Mouse (Mus musculus) liver, embryonic 16.5 days (tissue): ENCODE data around the gene Vps26a. TPM values are rescaled to one million over a fixed set of nuclear protein-coding genes. Genes with fewer than 3 reads are reported as not detected.

Experiments used
- ATAC-seq: fragments of 200-750 bp; cut with Nextera tagmentation; 2 replicates; pipeline ENCODE4 v1.8.0; 2017; ENCODE audit warnings: low read depth, mild to moderate bottlenecking, moderate number of reproducible peaks, moderate library complexity
- H3K27ac ChIP-seq: fragments of 300-500 bp; sonication (generic); 2 replicates; pipeline ENCODE4 v1.5.1; 2014; ENCODE audit warnings: mild to moderate bottlenecking, low read length
- H3K27me3 ChIP-seq: fragments of 300-500 bp; sonication (generic); 2 replicates; pipeline ENCODE4 v1.6.1; 2014; ENCODE audit warnings: low read depth, low read length, mixed read lengths; ENCODE audit not compliant: control insufficient read depth, insufficient read depth
- H3K36me3 ChIP-seq: fragments of 300-500 bp; sonication (generic); 2 replicates; pipeline ENCODE4 v1.6.1; 2014; ENCODE audit warnings: mild to moderate bottlenecking; ENCODE audit not compliant: control insufficient read depth, insufficient read depth
- H3K4me1 ChIP-seq: fragments of 300-500 bp; sonication (generic); 2 replicates; pipeline ENCODE4 v1.6.1; 2014; ENCODE audit warnings: low read depth, low read length, mixed read lengths; ENCODE audit not compliant: control insufficient read depth
- H3K4me2 ChIP-seq: fragments of 300-500 bp; sonication (generic); 2 replicates; pipeline ENCODE4 v1.6.1; 2014; ENCODE audit warnings: low read depth, low read length, mixed read lengths
- H3K4me3 ChIP-seq: fragments of 300-500 bp; sonication (generic); 2 replicates; pipeline ENCODE4 v1.5.1; 2014; ENCODE audit warnings: low read depth, mild to moderate bottlenecking, low read length
- H3K9ac ChIP-seq: fragments of 300-500 bp; sonication (generic); 2 replicates; pipeline ENCODE4 v1.6.1; 2014; ENCODE audit warnings: low read depth, low read length
- H3K9me3 ChIP-seq: fragments of 300-500 bp; sonication (generic); replicated peaks from 2 replicates; pipeline ENCODE4 v1.6.1; 2016; ENCODE audit warnings: low read length; ENCODE audit not compliant: control insufficient read depth
- WGBS: fragments of 180-500 bp; shearing (Covaris S2); extraction: QIAGEN DNeasy Blood & Tissue Kit; methylation state at CpG from one replicate; pipeline ENCODE4 v1.1.7; 2014; ENCODE audit not compliant: insufficient replicate concordance; 5-methylcytosine and 5-hydroxymethylcytosine counted together
- polyA plus RNA-seq: library from polyadenylated mRNA; unstranded; fragments of >200 nt; fragmentation: Nextera tagmentation; extraction: Ambion mirVana; gene quantifications from 2 replicates; pipeline ENCODE4 v1.2.1, GENCODE M21; 2015

Vps26a gene
- polyA plus RNA-seq, 1 experiment from 2014 or later = 38.0 TPM

GRCm38 (mm10) chr10:62412906-62413605 is 73.5 kb downstream of the Vps26a start:
- no peaks in the 10 kb centered on the region for H3K9me3 ChIP-seq
- H3K4me1 ChIP-seq = peaks cover 9% of the 10 kb centered on the region; the same call in 1 of the 2 replicates
- peak; percentile 42 for ATAC-seq
- no peaks in the 10 kb centered on the region for H3K36me3 ChIP-seq
- no peak overlapping the region for H3K27ac ChIP-seq
- no peak overlapping the region for H3K4me2 ChIP-seq
- 16% methylated on average over 8 of the region's 8 CpGs for WGBS
- H3K9ac ChIP-seq = no peak overlapping the region
- no peak overlapping the region for H3K4me3 ChIP-seq
- H3K27me3 ChIP-seq = no peaks in the 10 kb centered on the region

DNA sequence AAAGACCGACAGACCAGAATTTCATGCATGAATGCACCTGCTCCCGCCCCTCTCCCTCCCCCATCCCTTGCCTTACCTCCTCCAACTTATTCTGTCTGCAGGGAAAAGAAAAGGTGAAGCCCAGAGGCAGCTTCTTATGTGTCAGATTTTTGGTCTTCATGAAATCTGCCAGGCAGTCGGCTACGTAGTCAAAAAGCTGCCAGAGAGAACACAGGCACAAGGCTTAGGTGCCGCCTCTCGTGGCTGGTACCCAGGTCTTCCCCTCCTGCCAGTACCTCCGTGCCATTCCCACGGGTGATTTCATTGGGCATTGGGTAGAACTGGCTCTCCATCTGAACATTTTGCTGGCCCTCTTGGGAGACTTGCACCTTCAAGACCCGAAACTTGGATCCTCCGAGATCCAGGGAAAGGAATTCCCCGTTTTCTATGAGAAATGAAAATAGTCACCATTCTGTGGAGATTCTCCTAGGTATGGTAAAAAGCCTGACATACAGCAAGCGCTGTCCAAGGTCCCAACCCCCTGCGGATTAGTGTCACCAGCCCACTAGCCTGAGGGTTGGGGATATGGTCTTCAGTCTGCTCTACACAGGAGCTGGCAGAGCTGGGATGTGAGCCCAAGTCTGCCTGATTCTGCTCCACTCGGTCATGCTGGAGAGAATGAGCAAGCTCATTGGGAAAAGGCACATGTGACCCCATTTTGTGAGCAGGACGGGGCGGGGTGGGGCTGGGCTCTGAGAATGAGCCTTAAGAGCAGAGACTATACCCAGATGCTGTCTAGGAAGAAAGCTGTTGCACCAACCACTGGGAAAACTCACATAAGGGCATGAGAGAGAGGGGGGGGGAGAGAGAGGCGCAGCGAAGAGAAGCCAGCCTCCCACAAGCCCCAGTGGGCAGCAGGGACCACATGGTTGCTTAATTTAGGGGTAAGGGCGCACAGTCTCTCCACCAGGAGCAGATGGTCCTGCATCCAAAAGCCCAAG is 74.9 kb downstream of the Vps26a start:
- Histone ChIP-seq H3K27me3 (no peaks in the 10 kb centered on the region), H3K36me3 (no peaks in the 10 kb centered on the region), H3K27ac (no peak overlapping the region), H3K9me3 (no peaks in the 10 kb centered on the region), H3K4me3 (no peak overlapping the region), H3K9ac (no peak overlapping the region), H3K4me2 (no peak overlapping the region), H3K4me1 (peaks cover 9% of the 10 kb centered on the region; the same call in 1 of the 2 replicates)
- ATAC-seq = no peak
- 57% methylated on average over 19 of the region's 19 CpGs for WGBS

DNA sequence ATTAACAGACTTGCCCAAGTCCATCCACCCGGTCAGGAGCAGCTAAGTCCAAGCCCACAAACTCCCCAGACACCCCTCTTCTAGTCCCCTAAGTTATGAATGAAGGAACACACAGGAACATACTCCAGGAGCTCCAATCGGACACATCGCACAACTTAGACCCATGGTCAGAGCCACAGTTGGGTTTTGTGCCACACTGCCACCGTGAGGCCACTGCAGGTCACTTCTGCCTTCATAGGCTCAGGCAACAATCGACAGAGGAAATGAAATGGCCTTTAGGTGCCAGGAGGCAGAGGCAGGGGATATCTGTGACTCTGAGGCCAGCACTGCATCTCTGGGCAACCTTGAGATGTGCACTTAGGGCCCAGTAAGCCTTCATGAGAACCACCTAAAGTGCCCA is 75.7 kb downstream of the Vps26a start:
- Histone ChIP-seq H3K4me3 (no peak overlapping the region), H3K27me3 (no peaks in the 10 kb centered on the region), H3K4me1 (peaks cover 9% of the 10 kb centered on the region; the same call in 1 of the 2 replicates), H3K9me3 (no peaks in the 10 kb centered on the region), H3K4me2 (no peak overlapping the region), H3K27ac (no peak overlapping the region), H3K36me3 (no peaks in the 10 kb centered on the region), H3K9ac (no peak overlapping the region)
- WGBS = 7% methylated on average over 5 of the region's 5 CpGs
- no peak; the same call in 1 of the 2 replicates for ATAC-seq

Other genes with a start within 250 kb of the Vps26a start
- gene Tacr2, start 234.4 kb downstream of the Vps26a start, polyA plus RNA-seq = 0.07 TPM in 1 of 2 replicates, not detected in the other
- 94.2 and 98.9 TPM in 2 replicates for gene Hk1, start 106.9 kb downstream of the Vps26a start, polyA plus RNA-seq
- gene Hkdc1, start 64.3 kb downstream of the Vps26a start, polyA plus RNA-seq = 10.3 and 14.0 TPM in 2 replicates
- gene 4930507D05Rik, start 37.3 kb downstream of the Vps26a start, polyA plus RNA-seq = 0.08 and 0.09 TPM in 2 replicates
- gene Supv3l1, start 37.1 kb downstream of the Vps26a start, polyA plus RNA-seq = 11.4 and 11.6 TPM in 2 replicates
- gene Srgn, start 40.6 kb upstream of the Vps26a start, polyA plus RNA-seq = 62.1 and 65.8 TPM in 2 replicates
- gene Kif1bp, start 91.7 kb upstream of the Vps26a start, polyA plus RNA-seq = 8.6 and 9.9 TPM in 2 replicates
- 9.6 and 10.3 TPM in 2 replicates for gene Ddx21, start 115.5 kb upstream of the Vps26a start, polyA plus RNA-seq
- gene Ddx50, start 164.4 kb upstream of the Vps26a start, polyA plus RNA-seq = 34.4 and 35.4 TPM in 2 replicates
- gene Stox1, start 239.3 kb upstream of the Vps26a start, polyA plus RNA-seq = 0.11 and 0.19 TPM in 2 replicates